Mouse (Mus musculus) urinary bladder, postnatal 25 days (tissue): Measurements from ENCODE around the gene Olfr775.

ENCODE experiments used
- DNase-seq: peaks from one replicate; pipeline ENCODE4 v3.0.0; 2022; ENCODE audit warnings: low spot score

The Olfr775 gene

GRCm38 (mm10) chr10:129248112-129248511 lies at the start of gene Olfr775:
Gene Olfr775 (plus strand): TSS chr10:129248412.
- no peak for DNase-seq

GRCm38 (mm10) chr10:129230737-129231136 lies 17.5 kb upstream of the Olfr775 start:
- DNase-seq, result no peak

GRCm38 (mm10) chr10:129235904-129236303 lies 12.3 kb upstream of the Olfr775 start, which contains the start of gene Olfr774:
Gene Olfr774 (plus strand): TSS chr10:129236204.
- no peak for DNase-seq

GRCm38 (mm10) chr10:129258827-129259226 lies 10.6 kb downstream of the Olfr775 start, which contains the start of gene Olfr776:
Gene Olfr776 (plus strand): TSS chr10:129259127.
- no peak for DNase-seq

GRCm38 (mm10) chr10:129271081-129271535 lies 22.9 kb downstream of the Olfr775 start, which contains the start of gene Olfr777:
Gene Olfr777 (minus strand): TSS chr10:129271485.
- DNase-seq, result no peak
